Mouse (Mus musculus) liver, postnatal 0 days (tissue): ENCODE measurements around the gene Cbx1.
"Not testable (repeated sequence)": the region's sequence is repeated elsewhere in the genome, so short reads cannot be mapped to it uniquely, and the experiment has no call there.

Source experiments
- CTCF ChIP-seq: sonication (generic); IDR thresholded peaks from 2 replicates; pipeline ENCODE4 v1.5.1; 2016; ENCODE audit warnings: antibody characterized with exemption, low read depth
- EP300 ChIP-seq: IDR thresholded peaks from 2 replicates; pipeline ENCODE4 v1.6.1; 2016; ENCODE audit warnings: antibody characterized with exemption, low read depth, mild to moderate bottlenecking

DNA sequence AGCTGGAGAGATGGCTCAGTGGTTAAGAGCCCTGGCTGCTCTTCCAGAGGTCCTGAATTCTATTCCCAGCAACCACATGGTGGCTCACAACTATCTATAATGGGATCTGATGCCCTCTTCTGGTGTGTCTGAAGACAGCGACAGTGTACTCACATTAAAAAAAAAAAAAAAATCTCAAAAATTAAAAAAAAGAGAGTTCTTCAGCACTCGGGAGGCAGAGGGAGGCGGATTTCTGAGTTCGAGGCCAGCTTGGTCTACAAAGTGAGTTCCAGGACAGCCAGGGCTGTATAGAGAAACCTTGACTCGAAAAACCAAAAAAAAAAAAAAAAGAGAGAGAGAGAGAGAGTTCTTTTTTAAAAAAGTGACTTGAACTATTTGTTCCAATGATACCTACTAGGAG, 60.2 kb downstream of the Cbx1 start:
- not testable (repeated sequence) for TF ChIP-seq CTCF, EP300
